Mouse (Mus musculus): ENCODE measurements around the gene Mthfd1l.

Mthfd1l gene

GRCm38 (mm10) chr10:3978326-3978725 is 5.4 kb downstream of the Mthfd1l start:
- no peak for DNase-seq (ENCODE audit: low spot score)

GRCm38 (mm10) chr10:3978792-3979488 is 6.0 kb downstream of the Mthfd1l start:
- no peak for DNase-seq (ENCODE audit: low spot score)

GRCm38 (mm10) chr10:3980231-3980630 is 7.3 kb downstream of the Mthfd1l start:
- DNase-seq (ENCODE audit: low spot score) = no peak

- no peak for DNase-seq (ENCODE audit: low spot score)
Observed at GRCm38 (mm10) chr10:3990295-3990883, 17.5 kb downstream of the Mthfd1l start.

GRCm38 (mm10) chr10:3993365-3994102 is 20.6 kb downstream of the Mthfd1l start:
- no peak for DNase-seq (ENCODE audit: low spot score)

- no peak for DNase-seq (ENCODE audit: low spot score)
Observed at GRCm38 (mm10) chr10:3995277-3995676, 22.4 kb downstream of the Mthfd1l start.

GRCm38 (mm10) chr10:3996170-3996876 is 23.4 kb downstream of the Mthfd1l start:
- DNase-seq (ENCODE audit: low spot score) = peak; percentile 83

- no peak for DNase-seq (ENCODE audit: low spot score)
Observed at GRCm38 (mm10) chr10:3997851-3998426, 25.0 kb downstream of the Mthfd1l start.

- DNase-seq (ENCODE audit: low spot score) = no peak
Observed at GRCm38 (mm10) chr10:4002711-4003110, 29.8 kb downstream of the Mthfd1l start.

GRCm38 (mm10) chr10:4005191-4005590 is 32.3 kb downstream of the Mthfd1l start:
- no peak for DNase-seq (ENCODE audit: low spot score)

GRCm38 (mm10) chr10:4006296-4007015 is 33.5 kb downstream of the Mthfd1l start:
- DNase-seq (ENCODE audit: low spot score) = no peak

GRCm38 (mm10) chr10:4022628-4023303 is 49.8 kb downstream of the Mthfd1l start:
- DNase-seq (ENCODE audit: low spot score) = no peak

GRCm38 (mm10) chr10:4026616-4027015 is 53.7 kb downstream of the Mthfd1l start:
- DNase-seq (ENCODE audit: low spot score) = no peak

- no peak for DNase-seq (ENCODE audit: low spot score)
Observed at GRCm38 (mm10) chr10:4027466-4027865, 54.5 kb downstream of the Mthfd1l start.

- no peak for DNase-seq (ENCODE audit: low spot score)
Observed at GRCm38 (mm10) chr10:4028851-4029442, 56.0 kb downstream of the Mthfd1l start.

GRCm38 (mm10) chr10:4033761-4034160 is 60.8 kb downstream of the Mthfd1l start:
- DNase-seq (ENCODE audit: low spot score) = no peak

- DNase-seq (ENCODE audit: low spot score) = no peak
Observed at GRCm38 (mm10) chr10:4036476-4036875, 63.6 kb downstream of the Mthfd1l start.

GRCm38 (mm10) chr10:4037066-4037465 is 64.1 kb downstream of the Mthfd1l start:
- no peak for DNase-seq (ENCODE audit: low spot score)

- no peak for DNase-seq (ENCODE audit: low spot score)
Observed at GRCm38 (mm10) chr10:4038576-4038975, 65.7 kb downstream of the Mthfd1l start.

GRCm38 (mm10) chr10:4041691-4042090 is 68.8 kb downstream of the Mthfd1l start:
- DNase-seq (ENCODE audit: low spot score) = peak; percentile 67

Data from embryo, embryonic 10 days (tissue).